Mouse (Mus musculus) hindlimb bud, embryonic 11.5 days (tissue): ENCODE data around the gene Tmem206.

Source experiments
- DNase-seq: peaks from one replicate; pipeline ENCODE4 v3.0.0-alpha.2; 2012; ENCODE audit warnings: low read depth, low spot score; ENCODE audit errors: extremely low spot score

Tmem206 gene

DNA sequence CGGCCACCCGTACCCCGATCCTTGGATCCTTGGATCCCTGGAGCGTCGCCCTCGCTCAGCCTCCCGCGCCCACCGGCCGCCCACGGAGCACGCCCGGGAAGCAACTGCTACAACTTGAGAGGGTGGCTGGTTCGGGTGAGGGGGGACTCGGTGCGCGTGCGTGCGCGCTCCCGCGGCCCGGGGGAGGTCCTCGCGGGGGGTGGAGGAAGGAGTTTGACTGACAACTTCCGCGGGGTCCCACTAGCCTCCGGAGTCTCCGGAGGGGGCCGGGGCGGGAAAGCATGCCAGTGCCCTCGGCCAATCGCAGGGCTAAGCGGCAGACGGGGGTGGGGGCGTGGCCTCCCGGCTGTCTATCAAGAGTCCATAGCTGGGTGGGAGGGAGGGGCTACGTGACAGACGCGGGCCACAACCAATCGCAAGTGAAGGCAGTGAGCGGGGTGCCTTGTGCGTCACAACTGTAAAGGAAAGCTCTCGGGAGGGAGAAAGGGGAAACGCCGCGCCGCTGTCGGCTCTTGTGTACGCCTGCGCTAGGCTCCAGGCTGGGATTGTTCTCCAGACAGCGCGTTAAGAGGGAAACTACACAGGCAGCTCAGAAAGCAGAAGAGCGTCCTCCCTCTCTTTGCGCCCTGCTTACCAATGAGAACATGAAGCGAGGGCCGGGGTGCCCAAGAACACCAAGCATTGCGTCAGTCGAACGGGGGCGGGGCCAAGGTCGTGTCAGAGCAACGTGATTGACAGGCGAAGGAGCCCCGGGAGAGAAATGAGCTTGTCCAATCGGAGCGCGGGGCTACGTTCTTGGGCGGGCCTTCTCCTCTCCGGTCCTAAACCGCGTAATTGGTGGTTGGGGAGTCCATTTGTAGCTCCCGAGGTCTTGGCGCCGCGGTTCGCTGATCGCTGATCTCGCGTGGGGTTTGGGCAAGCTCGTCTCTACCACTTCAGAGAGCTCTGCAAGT lies 71.5 kb downstream of the Tmem206 start:
- peak; percentile 96 for DNase-seq
